ENCODE assay signal across 28 mouse cellular contexts in the genomic region with DNA sequence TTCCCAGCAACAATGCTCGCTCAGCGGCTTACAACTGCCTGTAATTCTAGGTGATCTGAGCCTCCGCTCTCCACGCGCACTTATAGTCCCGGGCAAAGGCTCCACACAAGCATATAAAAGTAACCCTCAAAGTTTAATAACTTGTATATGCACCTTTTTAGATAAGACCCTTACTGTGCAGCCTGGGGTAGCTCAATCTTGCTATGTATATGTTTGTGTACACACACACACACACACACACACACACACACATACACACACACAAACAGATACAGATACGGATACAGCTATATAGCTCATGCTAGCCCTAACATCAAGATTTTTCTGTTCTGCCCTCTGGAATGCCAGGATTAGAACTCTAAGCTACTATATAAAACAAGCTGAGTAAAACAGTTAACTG.
A peak's percentile ranks its signal among the peaks of the same experiment; 100 is the strongest.
DNase-seq lines count a peak whose midpoint lies in the region; ATAC-seq and TF ChIP-seq lines count a peak whose summit lies in the region.
"Had no signal": no experiment of that assay in that cellular context is flagged by ENCODE, and none has a peak within 500 bp of the region (broad histone marks: within the 10 kb centered on the region; RNA-seq: fewer than 3 reads in every experiment).

No protein-coding gene starts in this region.

- H3K27ac ChIP-seq in heart, adult 2 months, result no peak overlapping the region
- no peak overlapping the region for H3K27ac ChIP-seq in hindbrain, embryonic 11.5 days (ENCODE audit: low read depth, low read length)
- H3K27ac ChIP-seq in hindbrain, embryonic 16.5 days (ENCODE audit: low read depth, low read length), result no peak overlapping the region
- no peak overlapping the region for H3K27ac ChIP-seq in midbrain, embryonic 15.5 days
- no peak overlapping the region for H3K27ac ChIP-seq in midbrain, embryonic 13.5 days
- 0 out of 2 replicates have a peak overlapping the region, but pooled peaks have one; percentile 4 for H3K27ac ChIP-seq in embryonic facial prominence, embryonic 10.5 days (replicated peaks)
- H3K27ac ChIP-seq: embryonic facial prominence, embryonic 13.5 days; embryonic facial prominence, embryonic 15.5 days; forebrain, embryonic 10.5 days; forebrain, embryonic 12.5 days had no signal

- H3K9ac ChIP-seq in heart, adult 2 months (ENCODE audit: low read depth, low read length), result no peak overlapping the region
- H3K9ac ChIP-seq in hindbrain, embryonic 11.5 days (ENCODE audit: low read depth, low read length), result no peak overlapping the region
- H3K9ac ChIP-seq in hindbrain, embryonic 16.5 days (ENCODE audit: low read depth, low read length), result no peak overlapping the region
- H3K9ac ChIP-seq in midbrain, embryonic 15.5 days, result no peak overlapping the region
- H3K9ac ChIP-seq in midbrain, embryonic 13.5 days (replicated peaks), result no peak overlapping the region
- H3K9ac ChIP-seq: embryonic facial prominence, embryonic 13.5 days; embryonic facial prominence, embryonic 15.5 days; forebrain, embryonic 12.5 days had no signal

- H3K9me3 ChIP-seq in hindbrain, embryonic 11.5 days (ENCODE audit: control insufficient read depth, low read length), result no peaks in the 10 kb centered on the region
- no peaks in the 10 kb centered on the region for H3K9me3 ChIP-seq in hindbrain, embryonic 16.5 days (ENCODE audit: control insufficient read depth, low read length)
- no peaks in the 10 kb centered on the region for H3K9me3 ChIP-seq in midbrain, embryonic 15.5 days
- no peaks in the 10 kb centered on the region for H3K9me3 ChIP-seq in midbrain, embryonic 13.5 days
- H3K9me3 ChIP-seq in embryonic facial prominence, embryonic 10.5 days, result no peaks in the 10 kb centered on the region
- H3K9me3 ChIP-seq: embryonic facial prominence, embryonic 13.5 days; embryonic facial prominence, embryonic 15.5 days; forebrain, embryonic 10.5 days; forebrain, embryonic 12.5 days; G1E had no signal

- no peak for TF ChIP-seq EP300 in heart, adult 2 months (IDR thresholded peaks at IDR 0.05; ENCODE audit: insufficient read depth, low read depth, low read length)

- 0 out of 2 replicates have a peak, but pooled peaks have one; percentile 23 for ATAC-seq in hindbrain, embryonic 11.5 days (ENCODE audit: low FRiP score)
- ATAC-seq in hindbrain, embryonic 16.5 days, result no peak
- 0 out of 2 replicates have a peak, but pooled peaks have one; percentile 22 for ATAC-seq in midbrain, embryonic 15.5 days (replicated peaks)
- ATAC-seq in midbrain, embryonic 13.5 days, result no peak
- ATAC-seq: activated CD4-positive, CD25-positive, alpha-beta regulatory T cell, adult 4 months; CD4-positive, CD25-positive, alpha-beta regulatory T cell, adult 4 months; forebrain, embryonic 14.5 days; Patski had no signal

- no peak for TF ChIP-seq POLR2A in heart, adult 2 months (IDR thresholded peaks at IDR 0.05; ENCODE audit: insufficient read depth, low read depth, low read length)

- H3K27me3 ChIP-seq in heart, adult 2 months (ENCODE audit: control insufficient read depth, insufficient read depth, low read length), result no peaks in the 10 kb centered on the region
- no peaks in the 10 kb centered on the region for H3K27me3 ChIP-seq in hindbrain, embryonic 11.5 days (ENCODE audit: control insufficient read depth, insufficient read depth, low read length)
- no peaks in the 10 kb centered on the region for H3K27me3 ChIP-seq in hindbrain, embryonic 16.5 days (replicated peaks; ENCODE audit: control insufficient read depth, insufficient read depth, low read length)
- H3K27me3 ChIP-seq in midbrain, embryonic 15.5 days (replicated peaks), result no peaks in the 10 kb centered on the region
- no peaks in the 10 kb centered on the region for H3K27me3 ChIP-seq in midbrain, embryonic 13.5 days
- H3K27me3 ChIP-seq in embryonic facial prominence, embryonic 10.5 days (replicated peaks; ENCODE audit: low read depth, poor library complexity, severe bottlenecking), result no peaks in the 10 kb centered on the region
- H3K27me3 ChIP-seq: CH12.LX; embryonic facial prominence, embryonic 13.5 days; embryonic facial prominence, embryonic 15.5 days; Patski had no signal

- no peak overlapping the region for H3K4me2 ChIP-seq in hindbrain, embryonic 11.5 days (replicated peaks; ENCODE audit: low read depth, low read length)
- H3K4me2 ChIP-seq in hindbrain, embryonic 16.5 days (ENCODE audit: low read length), result no peak overlapping the region
- no peak overlapping the region for H3K4me2 ChIP-seq in midbrain, embryonic 15.5 days
- no peak overlapping the region for H3K4me2 ChIP-seq in midbrain, embryonic 13.5 days (replicated peaks)
- H3K4me2 ChIP-seq: embryonic facial prominence, embryonic 13.5 days; embryonic facial prominence, embryonic 15.5 days; forebrain, embryonic 12.5 days had no signal

- H3K4me1 ChIP-seq in heart, adult 2 months (ENCODE audit: control insufficient read depth, insufficient read depth, low read length), result peaks cover 8% of the 10 kb centered on the region
- peaks cover 3% of the 10 kb centered on the region; the same call in 1 of the 2 replicates for H3K4me1 ChIP-seq in hindbrain, embryonic 11.5 days (replicated peaks; ENCODE audit: control insufficient read depth, insufficient read depth, low read length)
- H3K4me1 ChIP-seq in hindbrain, embryonic 16.5 days (ENCODE audit: control insufficient read depth, insufficient read depth, low read depth, low read length), result peaks cover 3% of the 10 kb centered on the region
- H3K4me1 ChIP-seq in midbrain, embryonic 15.5 days, result peaks cover 12% of the 10 kb centered on the region
- H3K4me1 ChIP-seq in midbrain, embryonic 13.5 days (replicated peaks), result peaks cover 27% of the 10 kb centered on the region
- H3K4me1 ChIP-seq in embryonic facial prominence, embryonic 10.5 days, result peaks cover 37% of the 10 kb centered on the region
- H3K4me1 ChIP-seq: embryonic facial prominence, embryonic 15.5 days had no signal

- 0 out of 2 replicates have a peak, but pooled peaks cover 2% of the 10 kb centered on the region for H3K36me3 ChIP-seq in heart, adult 2 months (ENCODE audit: control insufficient read depth, insufficient read depth, low read length)
- H3K36me3 ChIP-seq in hindbrain, embryonic 11.5 days (ENCODE audit: control insufficient read depth, insufficient read depth, low read length), result no peaks in the 10 kb centered on the region
- H3K36me3 ChIP-seq in hindbrain, embryonic 16.5 days (ENCODE audit: control insufficient read depth, insufficient read depth, low read length), result no peaks in the 10 kb centered on the region
- no peaks in the 10 kb centered on the region for H3K36me3 ChIP-seq in midbrain, embryonic 15.5 days (replicated peaks)
- no peaks in the 10 kb centered on the region for H3K36me3 ChIP-seq in midbrain, embryonic 13.5 days
- H3K36me3 ChIP-seq in embryonic facial prominence, embryonic 10.5 days (replicated peaks), result no peaks in the 10 kb centered on the region
- H3K36me3 ChIP-seq: embryonic facial prominence, embryonic 13.5 days; embryonic facial prominence, embryonic 15.5 days; forebrain, embryonic 10.5 days; forebrain, embryonic 12.5 days had no signal

- peak; percentile 84 for DNase-seq in heart, adult 11 months
- no peak for DNase-seq in heart, adult 2 months
- no peak for DNase-seq in hindbrain, embryonic 11.5 days (ENCODE audit: low spot score)
- no peak for DNase-seq in embryonic facial prominence, embryonic 10.5 days (ENCODE audit: low spot score)
- no peak for DNase-seq in thymus, postnatal 10 days (ENCODE audit: low spot score in 2 of 2)
- DNase-seq: adrenal gland, adult 8-10 months; adrenal gland, postnatal 14 days; adrenal gland, postnatal 36 days; B cell, adult 2 months; cerebellum, adult 11-12 months; cerebellum, adult 2 months; cerebellum, adult 9-10 months; cerebellum, postnatal 10 days; cerebellum, postnatal 25 days had no signal

- intact Hi-C loops in heart, adult 2 months (cut with DNase I), result no loop called here

- H3K4me3 ChIP-seq in heart, adult 2 months, result no peak overlapping the region
- H3K4me3 ChIP-seq in hindbrain, embryonic 11.5 days (ENCODE audit: low read depth, low read length), result no peak overlapping the region
- no peak overlapping the region for H3K4me3 ChIP-seq in hindbrain, embryonic 16.5 days (ENCODE audit: low read length)
- no peak overlapping the region for H3K4me3 ChIP-seq in midbrain, embryonic 15.5 days
- no peak overlapping the region for H3K4me3 ChIP-seq in midbrain, embryonic 13.5 days (replicated peaks)
- no peak overlapping the region for H3K4me3 ChIP-seq in embryonic facial prominence, embryonic 10.5 days
- H3K4me3 ChIP-seq: embryonic facial prominence, embryonic 13.5 days; embryonic facial prominence, embryonic 15.5 days; erythroblast, embryonic 14.5 days; forebrain, embryonic 10.5 days; forebrain, embryonic 12.5 days had no signal

- TF ChIP-seq CTCF in heart, adult 2 months (IDR thresholded peaks at IDR 0.05), result no peak

- 96% methylated on average over 7 of the region's 7 CpGs for WGBS in heart, adult 2 months
- WGBS in hindbrain, embryonic 11.5 days, result 93% methylated on average over 7 of the region's 7 CpGs
- WGBS in hindbrain, embryonic 16.5 days, result 90% methylated on average over 7 of the region's 7 CpGs
- WGBS in midbrain, embryonic 15.5 days, result 92% methylated on average over 7 of the region's 7 CpGs
- 92% methylated on average over 7 of the region's 7 CpGs for WGBS in midbrain, embryonic 13.5 days
- WGBS in embryonic facial prominence, embryonic 10.5 days, result 91% methylated on average over 7 of the region's 7 CpGs

- no peaks in the 10 kb centered on the region for H3K79me2 ChIP-seq in heart, adult 2 months (replicated peaks; ENCODE audit: control insufficient read depth, insufficient read depth, low read length)

Comparison
In these comparisons a context has a peak if more than half of its experiments do, and no peak if none do; other contexts are left out.
1. ATAC-seq: peak in hindbrain, embryonic 11.5 days (single experiment) and midbrain, embryonic 15.5 days (single experiment); none in hindbrain, embryonic 16.5 days (single experiment) and midbrain, embryonic 13.5 days (single experiment).